Mouse (Mus musculus): ENCODE data around the gene Rnf150.

Gene Rnf150

DNA sequence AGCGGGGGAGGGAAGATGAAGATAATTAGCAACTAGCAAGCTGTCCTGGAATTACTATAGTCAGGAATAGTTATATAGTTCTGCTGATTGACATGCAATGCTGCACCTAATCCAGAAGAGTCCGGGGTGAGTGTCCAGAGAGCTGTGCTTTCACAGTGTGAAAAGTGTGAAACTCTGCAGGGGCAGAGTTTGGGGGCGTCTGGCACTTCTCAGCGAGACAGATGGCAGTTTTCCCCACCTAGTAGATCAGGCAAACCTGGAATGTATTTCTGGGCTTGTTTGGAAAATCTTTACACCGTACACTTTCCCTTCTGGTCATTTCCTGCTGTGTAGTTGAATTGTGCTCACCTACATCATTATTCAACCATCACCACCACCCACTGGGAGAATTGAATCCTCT, 148.6 kb downstream of the Rnf150 start:
- 43% methylated on average over 5 of the region's 5 CpGs for WGBS

GRCm38 (mm10) chr8:83028211-83028610, 165.1 kb downstream of the Rnf150 start:
- 89% methylated on average over 2 of the region's 2 CpGs for WGBS

- 28% methylated on average over 7 of the region's 7 CpGs for WGBS
These were observed 169.6 kb downstream of the Rnf150 start for GRCm38 (mm10) chr8:83032800-83033199.

- 93% methylated on average over 5 of the region's 5 CpGs for WGBS
These were observed 172.0 kb downstream of the Rnf150 start for GRCm38 (mm10) chr8:83035141-83035540.

- 87% methylated on average over 3 of the region's 3 CpGs for WGBS
These were observed 173.5 kb downstream of the Rnf150 start for GRCm38 (mm10) chr8:83036521-83037166.

- 83% methylated on average over 1 of the region's 1 CpGs for WGBS
These were observed 174.2 kb downstream of the Rnf150 start for GRCm38 (mm10) chr8:83037321-83037720.

GRCm38 (mm10) chr8:83038575-83038974, 175.4 kb downstream of the Rnf150 start:
- WGBS = 60% methylated on average over 10 of the region's 10 CpGs

GRCm38 (mm10) chr8:83041440-83041839, 178.3 kb downstream of the Rnf150 start:
- WGBS = 48% methylated on average over 4 of the region's 4 CpGs

- 74% methylated on average over 9 of the region's 9 CpGs for WGBS
These were observed 183.8 kb downstream of the Rnf150 start for GRCm38 (mm10) chr8:83046912-83047311.

- 81% methylated on average over 6 of the region's 6 CpGs for whole genome bisulfite sequencing
These were observed 185.4 kb downstream of the Rnf150 start for GRCm38 (mm10) chr8:83048527-83048926.

- WGBS = 43% methylated on average over 7 of the region's 7 CpGs
These were observed 186.0 kb downstream of the Rnf150 start for GRCm38 (mm10) chr8:83049171-83049601.

- WGBS = 42% methylated on average over 1 of the region's 1 CpGs
These were observed 186.5 kb downstream of the Rnf150 start for GRCm38 (mm10) chr8:83049616-83050015.

DNA sequence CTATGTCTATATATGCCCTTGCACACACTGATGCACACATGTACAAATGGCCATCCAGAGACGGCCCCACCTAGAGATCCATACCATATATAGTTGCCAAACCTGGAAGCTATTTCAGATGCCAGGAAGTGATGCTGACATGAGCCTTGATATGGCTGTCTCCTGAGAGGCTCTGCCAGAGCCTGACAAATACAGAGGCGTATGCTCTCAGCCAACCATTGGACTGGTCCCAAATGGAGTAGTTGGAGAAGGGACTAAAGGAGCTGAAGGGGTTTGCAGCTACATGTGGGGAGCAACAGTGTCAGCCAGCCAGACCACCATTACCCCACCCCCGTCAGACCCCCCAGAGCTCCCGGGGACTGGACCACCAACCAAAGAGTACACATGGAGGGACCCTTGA, 189.7 kb downstream of the Rnf150 start:
- WGBS = 88% methylated on average over 4 of the region's 4 CpGs

- WGBS = 71% methylated on average over 3 of the region's 3 CpGs
These were observed 191.6 kb downstream of the Rnf150 start for GRCm38 (mm10) chr8:83054801-83055200.

- WGBS = 92% methylated on average over 8 of the region's 8 CpGs
These were observed 195.8 kb downstream of the Rnf150 start for GRCm38 (mm10) chr8:83058951-83059350.

DNA sequence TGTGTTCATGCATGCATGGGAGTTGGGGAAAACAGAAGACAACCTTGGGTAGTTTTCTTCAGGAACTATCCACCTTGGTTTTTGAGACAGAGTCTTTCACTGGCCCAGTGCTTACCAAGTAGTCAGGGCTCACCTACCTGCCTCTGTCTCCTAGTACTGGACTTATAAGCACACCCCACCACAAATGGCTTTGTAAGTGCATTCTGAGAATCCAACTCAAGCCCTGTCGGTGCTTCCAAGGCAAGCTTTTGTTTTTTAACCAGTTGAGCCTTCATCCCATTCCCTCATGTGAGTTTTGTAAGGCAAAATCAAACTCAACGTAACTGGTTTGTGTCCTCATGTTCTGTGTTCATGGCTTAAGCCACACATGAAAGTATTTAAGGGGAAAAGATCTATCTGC, 196.9 kb downstream of the Rnf150 start:
- 92% methylated on average over 2 of the region's 2 CpGs for WGBS

DNA sequence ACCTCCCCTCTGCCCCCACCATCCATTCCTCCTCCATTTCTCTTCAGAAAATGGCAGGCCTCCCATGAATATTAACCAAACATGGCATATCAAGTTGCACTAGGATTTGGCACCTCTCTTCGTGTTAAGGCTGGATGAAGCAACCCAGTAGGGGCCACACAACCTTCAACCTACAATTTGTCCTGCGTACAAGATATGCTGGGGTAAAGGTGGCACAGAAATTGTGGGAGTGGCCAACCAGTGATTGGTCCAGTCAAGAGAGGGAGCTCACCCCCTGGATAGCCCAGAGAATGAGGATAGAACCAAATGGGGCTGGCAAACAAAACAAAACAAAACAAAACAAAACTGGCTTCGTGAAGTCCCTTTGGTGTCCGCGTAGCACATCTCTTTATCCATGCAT, 198.1 kb downstream of the Rnf150 start:
- WGBS = 85% methylated on average over 5 of the region's 5 CpGs

GRCm38 (mm10) chr8:83061873-83062272, 198.7 kb downstream of the Rnf150 start:
- WGBS = 86% methylated on average over 3 of the region's 3 CpGs

- WGBS = 93% methylated on average over 5 of the region's 5 CpGs
These were observed 199.1 kb downstream of the Rnf150 start for GRCm38 (mm10) chr8:83062276-83062675.

- 71% methylated on average over 6 of the region's 6 CpGs for WGBS
These were observed 200.9 kb downstream of the Rnf150 start for GRCm38 (mm10) chr8:83064096-83064495.

- 70% methylated on average over 6 of the region's 6 CpGs for WGBS
These were observed 202.9 kb downstream of the Rnf150 start for GRCm38 (mm10) chr8:83066076-83066475.

- 71% methylated on average over 3 of the region's 3 CpGs for WGBS
These were observed 203.7 kb downstream of the Rnf150 start for GRCm38 (mm10) chr8:83066846-83067245.

GRCm38 (mm10) chr8:83067906-83068305, 204.8 kb downstream of the Rnf150 start:
- 44% methylated on average over 7 of the region's 7 CpGs for WGBS

GRCm38 (mm10) chr8:83074248-83074647, 211.1 kb downstream of the Rnf150 start:
- 89% methylated on average over 3 of the region's 3 CpGs for WGBS
